Mouse (Mus musculus) cerebellum, adult (tissue): ENCODE measurements around the gene Car6.

Experiments used
- ATAC-seq: cut with Nextera tagmentation; 2 replicates; pipeline ENCODE4 v1.9.2; 2017; ENCODE audit warnings: mild to moderate bottlenecking, moderate library complexity, mixed read lengths; ENCODE audit not compliant: insufficient number of reproducible peaks, low FRiP score, low TSS enrichment

Gene Car6

DNA sequence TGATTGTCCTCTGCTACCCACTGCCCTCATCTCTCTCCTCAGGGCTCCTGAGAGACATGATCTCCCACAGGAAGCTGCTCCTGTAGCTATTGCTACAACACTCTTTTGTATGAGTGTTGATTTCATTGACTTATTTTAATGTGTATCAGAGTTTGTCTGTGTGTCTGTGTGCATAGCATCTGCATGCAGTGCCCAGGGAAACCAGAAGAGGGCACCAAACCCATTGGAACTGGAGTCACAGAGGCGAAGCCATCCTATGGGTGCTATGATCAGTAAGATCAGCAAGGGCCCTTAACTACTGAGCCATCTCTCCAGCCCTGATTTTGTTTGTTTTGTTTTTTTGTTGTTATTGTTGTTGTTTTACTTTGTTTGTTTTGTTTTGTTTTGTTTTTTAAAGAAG is 7.2 kb downstream of the Car6 start:
- ATAC-seq: no peak

DNA sequence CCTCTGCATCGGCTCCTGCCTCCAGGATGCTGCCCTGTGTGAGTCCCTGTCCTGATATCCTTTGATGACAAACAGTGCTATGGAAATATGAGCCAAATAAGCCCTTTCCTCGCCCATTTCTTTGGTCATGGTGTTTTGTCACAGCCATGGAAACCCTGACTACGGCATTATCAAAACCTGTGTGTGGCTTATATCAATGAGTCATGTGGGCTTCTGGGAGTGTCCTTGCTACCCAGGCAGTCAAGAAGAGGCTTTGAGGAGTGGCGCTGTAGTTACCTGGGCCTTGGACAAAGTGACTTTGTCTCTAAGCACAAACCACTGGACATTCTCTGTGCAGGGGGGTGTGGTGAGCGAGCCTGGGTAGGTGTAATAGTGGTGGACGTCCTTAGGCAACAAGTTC is 8.9 kb downstream of the Car6 start:
- no peak for ATAC-seq

DNA sequence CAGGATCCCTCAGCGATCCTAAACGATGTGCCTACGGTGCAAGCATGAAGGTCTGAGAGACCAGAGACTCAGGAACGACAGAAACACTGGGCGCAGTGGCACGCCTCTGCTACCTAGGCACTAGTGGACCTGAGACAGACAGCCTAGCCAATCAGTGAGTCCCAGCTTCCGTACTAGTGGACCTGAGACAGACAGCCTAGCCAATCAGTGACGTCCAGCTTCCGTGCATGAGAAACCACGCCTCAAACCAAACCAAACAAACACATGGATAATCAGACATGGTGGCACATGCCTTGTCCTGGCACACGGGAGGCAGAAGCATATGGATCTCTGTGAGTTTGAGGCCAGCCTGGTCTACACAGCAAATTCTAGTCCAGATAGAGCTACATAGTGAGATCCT is 12.9 kb downstream of the Car6 start:
- no peak for ATAC-seq

DNA sequence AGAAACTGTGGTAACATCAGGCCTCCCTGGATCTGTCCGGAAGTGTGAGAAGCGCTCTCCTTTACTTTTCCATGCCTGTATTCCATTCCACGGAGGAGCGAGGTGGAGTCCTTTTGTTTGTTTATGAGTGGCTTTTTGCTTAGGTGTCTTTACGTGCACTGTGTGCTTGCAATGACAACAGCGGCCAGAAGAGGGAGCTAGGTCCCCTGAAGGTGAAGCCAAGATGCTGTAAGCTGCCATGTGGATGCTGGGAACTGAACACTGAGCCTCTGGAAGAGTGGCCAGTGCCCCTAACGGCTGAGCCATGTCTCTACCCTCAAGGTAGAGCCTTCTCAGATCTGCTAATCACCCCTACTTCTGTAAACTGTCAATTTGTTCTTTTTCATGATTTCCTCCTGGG is 19.8 kb downstream of the Car6 start:
- ATAC-seq: no peak

DNA sequence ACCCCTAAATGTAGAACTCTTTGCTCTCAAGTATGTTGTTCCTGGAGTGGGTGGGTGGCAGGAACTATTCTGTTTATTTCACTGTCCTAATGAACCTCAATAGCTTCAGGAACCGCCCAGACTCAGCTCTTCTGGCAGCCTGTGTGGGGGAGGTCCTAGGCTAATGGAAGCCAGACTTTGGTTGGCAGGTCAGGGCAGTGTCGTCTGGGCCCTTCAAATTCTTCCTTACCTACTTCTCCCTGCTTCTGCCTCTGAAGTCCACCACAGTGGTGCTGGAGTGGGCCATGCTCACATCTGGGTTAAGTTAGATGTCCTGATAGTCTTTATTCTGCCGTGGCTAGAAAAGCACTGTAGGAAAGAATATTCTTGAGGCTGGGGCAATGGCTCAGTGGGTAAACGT is 23.0 kb downstream of the Car6 start:
- no peak for ATAC-seq

DNA sequence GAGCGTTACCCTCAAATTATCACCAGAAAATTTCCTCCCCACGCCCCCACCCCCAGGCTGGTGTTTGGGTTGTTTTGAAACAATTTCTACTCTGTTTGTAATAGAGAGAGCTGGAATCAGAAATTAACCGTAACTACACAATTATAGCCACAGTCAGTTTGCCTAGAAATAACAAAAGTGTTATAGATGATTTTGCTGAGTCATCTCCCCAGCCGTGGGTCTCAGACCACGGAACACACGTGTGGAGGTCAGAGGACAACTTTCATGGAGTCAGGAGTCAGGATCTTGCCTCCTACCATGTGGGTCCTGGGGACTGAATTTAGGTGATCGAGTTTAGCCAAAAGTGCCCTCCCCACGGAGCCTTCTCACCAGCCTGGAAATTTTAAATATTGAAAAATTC is 24.0 kb downstream of the Car6 start:
- ATAC-seq: no peak

DNA sequence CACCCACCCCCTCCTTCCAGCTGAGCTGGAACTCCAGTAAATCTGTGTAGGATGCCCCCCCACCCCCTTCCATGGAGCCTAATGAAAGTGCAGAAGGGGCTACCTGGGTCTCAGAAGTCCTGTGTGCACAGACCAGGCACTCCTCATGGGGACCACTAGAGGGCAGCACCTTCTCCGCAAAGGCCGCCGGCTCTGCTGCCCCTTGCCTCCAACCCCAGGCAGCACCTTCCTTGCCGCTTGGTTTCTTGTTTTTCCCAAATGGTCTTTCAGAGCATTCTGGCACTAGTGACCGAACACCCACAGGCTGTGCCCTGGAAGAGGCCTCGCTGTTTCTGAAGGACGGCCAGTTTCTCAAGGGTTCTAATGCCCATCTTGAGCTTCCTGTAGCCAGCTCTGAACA is 24.6 kb downstream of the Car6 start:
- ATAC-seq: peak; percentile 26; the same call in 1 of the 2 replicates

DNA sequence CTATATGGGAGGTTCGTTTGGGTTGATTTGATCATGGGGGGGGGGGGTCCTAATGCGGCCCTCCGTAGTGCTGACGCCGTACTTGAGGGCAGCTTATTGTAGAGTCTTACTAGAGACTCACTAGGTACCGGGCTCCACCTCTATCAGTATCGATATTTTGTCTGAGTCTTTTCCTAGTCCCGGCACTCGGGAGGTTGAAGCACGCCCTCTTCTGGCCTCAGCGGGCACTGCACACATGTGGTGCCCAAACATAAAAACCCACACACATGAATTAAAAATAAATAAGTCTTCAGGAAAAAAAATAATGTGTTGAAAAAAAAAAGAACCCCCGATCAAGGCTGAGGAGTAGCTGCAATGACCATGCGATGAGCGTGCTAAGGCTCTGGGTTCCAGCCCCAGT is 27.1 kb downstream of the Car6 start:
- no peak for ATAC-seq

DNA sequence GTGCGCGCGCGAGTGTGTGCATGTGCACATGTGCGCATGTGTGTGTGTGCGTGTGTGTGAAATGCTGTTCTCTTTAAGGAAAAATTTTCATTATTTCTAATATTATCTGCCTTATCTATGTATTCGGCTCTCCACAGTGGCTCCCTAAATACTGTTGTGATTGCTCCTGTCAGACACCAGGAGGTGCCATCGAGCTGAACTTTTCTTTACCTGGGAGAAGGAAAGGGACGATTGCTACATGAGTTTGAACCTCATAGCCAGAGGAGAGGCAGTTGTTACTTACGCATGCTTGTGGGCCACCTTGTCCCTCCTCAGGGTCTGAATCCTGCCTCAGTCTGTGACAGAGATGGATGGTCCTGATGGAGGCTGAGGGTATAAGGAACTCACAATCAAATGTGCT is 27.9 kb downstream of the Car6 start:
- no peak for ATAC-seq

DNA sequence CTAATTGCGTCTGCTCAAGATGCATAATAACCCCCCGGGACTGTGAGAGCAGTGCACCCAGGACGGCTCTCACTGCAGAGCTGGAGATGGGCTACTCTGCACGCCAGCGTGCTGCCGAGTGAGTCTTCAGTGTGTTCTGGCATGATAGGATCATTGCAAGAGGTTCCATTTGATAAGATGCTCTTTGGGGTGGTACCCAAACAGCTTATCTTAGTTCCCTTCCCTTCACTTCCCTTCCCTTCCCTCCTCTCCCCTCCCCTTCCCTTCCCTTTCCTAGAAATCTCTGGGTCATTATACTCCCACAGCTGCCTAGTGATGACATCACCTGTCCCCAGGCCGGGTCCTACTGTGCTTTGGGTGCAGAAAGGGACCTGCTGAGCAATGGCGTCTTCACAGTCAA is 29.0 kb downstream of the Car6 start:
- no peak for ATAC-seq

DNA sequence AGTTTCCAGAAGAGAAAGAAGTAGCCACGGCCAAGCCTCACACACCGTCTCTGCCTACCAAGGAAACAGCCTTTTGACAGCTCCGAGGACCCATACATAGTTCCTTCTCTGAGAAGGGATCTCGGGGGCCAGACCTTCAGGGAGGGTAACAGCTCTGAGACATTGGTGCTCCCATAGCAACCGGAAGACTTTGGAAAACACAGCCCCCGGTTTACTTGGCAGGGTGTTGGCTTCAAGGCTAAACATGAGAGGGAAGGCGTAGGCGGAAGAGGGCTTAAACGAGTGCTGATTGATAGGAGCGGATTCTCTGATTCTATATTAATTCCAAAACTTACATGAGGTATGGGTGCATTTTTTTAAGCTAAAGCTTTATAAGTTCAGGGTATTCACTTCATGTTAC is 32.7 kb downstream of the Car6 start:
- ATAC-seq: no peak

DNA sequence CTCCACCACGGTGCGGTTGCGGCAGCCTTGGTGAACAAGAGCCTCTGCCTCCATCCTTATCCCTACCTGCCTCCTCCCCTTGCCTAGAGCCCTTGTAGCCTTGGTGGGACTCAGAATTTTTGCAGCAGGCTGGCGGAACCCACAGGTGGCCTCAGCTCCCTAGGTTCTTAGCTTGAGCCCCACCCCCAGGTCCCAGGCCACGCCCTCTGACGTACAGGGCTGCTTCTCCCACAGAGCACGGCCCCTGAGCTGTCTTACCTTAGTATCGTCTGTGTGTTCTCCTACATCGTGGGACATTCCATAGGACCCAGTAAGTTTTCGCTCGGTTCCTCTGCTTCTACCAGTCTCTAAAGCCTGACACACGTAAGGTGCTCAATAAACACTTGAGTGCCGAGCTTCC is 36.3 kb downstream of the Car6 start:
- no peak for ATAC-seq

DNA sequence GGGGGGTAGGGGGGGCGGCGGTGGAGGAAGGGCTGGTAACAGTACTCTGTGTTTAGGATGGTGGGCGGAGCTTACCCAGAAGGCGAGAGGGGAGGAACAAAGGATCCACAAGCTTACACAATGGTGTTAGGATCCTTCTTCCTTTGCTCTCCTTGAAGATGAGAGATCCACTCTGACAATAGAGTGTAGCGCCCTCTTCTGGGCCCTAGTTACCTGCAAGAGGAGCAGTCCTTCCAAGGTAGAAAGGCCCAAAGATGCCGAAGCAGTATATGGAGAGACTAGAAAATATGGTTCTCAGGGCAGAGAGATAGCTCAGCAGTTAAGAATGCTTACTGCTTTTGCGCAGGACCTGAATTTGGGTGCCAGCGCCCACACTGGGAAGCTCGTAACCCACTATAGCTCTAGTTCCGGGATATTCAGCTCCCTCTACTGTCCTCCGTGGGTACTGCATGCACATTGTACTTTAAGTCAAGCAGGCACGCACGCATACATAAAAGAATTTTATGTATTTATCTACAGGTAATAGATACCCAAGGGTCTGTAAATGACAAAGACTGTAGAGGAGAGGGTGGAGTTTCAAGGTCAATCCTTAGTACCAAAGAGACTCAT is 38.5 kb downstream of the Car6 start:
- no peak for ATAC-seq

DNA sequence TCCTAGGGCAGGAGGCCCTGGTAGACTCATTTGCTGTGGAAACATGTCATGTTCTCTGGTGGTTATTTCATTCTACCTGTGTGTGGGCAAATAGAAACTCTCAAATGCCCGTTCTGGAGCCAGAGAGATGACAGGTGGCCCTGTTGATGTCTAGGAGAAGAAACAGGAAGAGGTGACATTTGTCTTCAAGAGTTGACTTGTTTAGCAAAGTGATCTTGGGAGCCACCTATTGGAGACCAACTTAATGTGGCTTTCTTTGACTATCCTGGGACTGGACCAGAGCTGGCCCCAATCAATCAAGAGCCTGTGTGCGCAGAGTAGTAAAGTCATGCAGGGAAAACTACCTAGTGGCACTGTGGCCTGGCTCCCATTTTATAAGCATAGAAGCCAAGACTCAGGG is 41.7 kb downstream of the Car6 start:
- no peak for ATAC-seq

DNA sequence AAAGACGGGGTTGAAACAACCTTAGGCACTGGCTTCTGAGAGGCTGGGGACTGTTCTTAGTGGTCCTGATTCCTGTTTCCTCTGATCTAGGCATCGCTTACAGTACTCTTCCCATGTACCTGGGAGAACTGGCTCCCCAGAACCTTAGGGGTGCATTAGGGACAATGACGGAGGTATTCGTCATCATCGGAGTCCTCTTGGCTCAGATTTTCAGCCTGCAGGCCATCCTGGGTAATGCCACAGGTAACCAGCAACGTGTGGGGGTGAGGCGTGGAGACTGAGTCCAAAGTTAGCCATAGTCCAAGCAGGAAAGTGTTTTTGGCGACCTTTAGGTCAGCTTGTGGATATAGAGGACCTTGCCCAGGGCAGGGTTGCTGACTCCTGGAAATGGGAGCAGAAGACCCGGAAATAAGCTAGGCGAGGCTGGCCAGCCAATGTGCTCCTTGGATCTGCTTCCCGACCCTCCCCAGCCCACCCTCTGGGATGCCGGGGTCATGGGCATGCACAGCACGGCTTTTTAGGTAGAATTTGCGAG is 43.7 kb downstream of the Car6 start:
- ATAC-seq: no peak

DNA sequence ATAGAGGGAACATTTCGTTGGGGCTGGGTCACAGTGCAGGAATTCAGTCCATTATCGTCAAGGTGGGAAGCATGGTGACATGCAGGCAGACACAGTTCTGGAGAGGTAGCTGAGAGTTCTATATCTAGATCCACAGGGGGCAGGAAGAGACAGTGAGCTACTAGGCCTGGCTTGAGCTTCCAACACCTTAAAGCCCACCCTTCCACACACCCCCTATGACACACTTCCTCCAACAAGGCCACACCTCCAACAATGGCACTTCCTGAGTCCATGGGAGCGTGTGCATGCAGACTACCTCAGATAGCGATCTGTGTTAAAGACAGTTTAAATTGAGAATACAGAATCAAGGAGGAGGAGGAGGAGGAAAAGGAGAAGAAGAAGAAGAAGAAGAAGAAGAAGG is 45.4 kb downstream of the Car6 start:
- no peak for ATAC-seq

DNA sequence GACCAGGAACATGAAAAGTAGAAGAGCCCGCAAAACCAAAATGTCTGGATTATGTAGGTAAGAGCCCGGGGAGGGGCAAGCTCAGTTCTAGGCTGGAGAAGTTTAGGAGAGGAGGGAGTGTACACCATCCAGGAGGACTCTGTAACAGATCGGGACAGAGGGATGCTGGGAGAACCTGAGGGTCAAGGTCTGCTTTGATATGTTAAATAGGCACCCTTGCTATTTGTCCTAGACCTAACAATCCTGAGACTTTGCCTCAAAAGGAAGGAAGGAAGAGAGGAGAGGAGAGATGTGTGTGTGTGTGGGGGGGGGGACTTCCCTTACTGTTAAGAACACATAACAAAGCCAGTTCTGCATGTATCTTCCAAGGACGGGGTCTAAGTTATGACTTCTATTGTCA is 45.8 kb downstream of the Car6 start:
- ATAC-seq: no peak

DNA sequence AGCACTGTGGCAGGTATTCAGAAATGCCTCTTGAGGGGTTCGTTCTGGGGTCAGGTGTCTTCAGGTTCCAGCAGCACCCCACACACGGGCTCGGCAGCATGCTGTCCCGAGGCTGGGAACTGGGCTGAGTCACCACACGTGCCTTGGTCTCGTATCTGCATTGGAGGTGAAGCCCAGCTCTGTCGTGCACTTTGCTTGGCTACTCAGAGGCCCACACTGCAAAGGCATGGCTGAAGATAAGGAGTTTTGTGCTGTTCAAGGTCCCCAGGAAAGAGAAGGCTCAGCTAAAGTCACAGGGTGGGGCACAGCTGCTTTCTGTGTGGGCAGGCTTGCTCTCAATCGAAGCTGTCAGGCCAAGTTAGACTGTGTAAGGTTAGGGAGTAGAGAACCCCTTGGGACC is 48.6 kb downstream of the Car6 start:
- ATAC-seq: no peak

DNA sequence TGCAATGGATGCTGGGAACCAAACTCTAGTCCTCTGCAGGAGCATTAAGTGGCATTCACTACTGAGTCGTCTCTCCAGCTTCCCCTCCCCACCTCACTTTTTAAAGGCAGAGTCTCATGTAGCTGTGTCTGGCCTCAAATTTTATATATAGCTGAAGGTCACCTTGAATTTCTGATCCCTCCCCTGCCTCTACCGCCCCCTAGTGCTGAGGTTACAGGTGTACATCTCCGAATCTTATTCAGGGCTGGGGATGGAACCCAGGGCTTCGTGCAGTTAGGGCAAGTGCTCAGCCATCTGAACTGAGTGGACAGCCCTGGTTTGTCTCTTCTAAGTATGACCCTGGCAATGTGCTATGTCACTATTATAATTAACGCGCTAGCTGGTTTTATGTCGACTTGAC is 50.1 kb downstream of the Car6 start:
- ATAC-seq: no peak

DNA sequence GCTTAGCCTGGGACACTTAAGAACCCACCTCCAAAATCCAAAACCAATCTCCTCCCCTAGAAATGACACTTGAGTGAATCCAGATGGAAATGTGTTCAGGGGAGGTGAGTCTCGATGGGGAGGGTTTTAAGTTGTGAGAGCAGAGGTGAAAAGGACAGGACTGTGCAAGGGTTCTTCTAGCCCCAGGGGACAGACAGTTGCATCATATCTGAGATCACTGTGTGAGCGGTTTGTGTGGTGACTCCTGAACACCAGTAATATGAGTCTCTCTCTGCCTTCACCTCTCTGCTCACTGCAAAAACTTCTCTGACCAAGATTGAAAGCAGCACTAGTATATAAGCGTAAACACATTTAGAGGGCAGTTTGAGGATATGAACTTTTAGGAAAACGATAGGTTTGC is 54.8 kb downstream of the Car6 start:
- ATAC-seq: no peak

DNA sequence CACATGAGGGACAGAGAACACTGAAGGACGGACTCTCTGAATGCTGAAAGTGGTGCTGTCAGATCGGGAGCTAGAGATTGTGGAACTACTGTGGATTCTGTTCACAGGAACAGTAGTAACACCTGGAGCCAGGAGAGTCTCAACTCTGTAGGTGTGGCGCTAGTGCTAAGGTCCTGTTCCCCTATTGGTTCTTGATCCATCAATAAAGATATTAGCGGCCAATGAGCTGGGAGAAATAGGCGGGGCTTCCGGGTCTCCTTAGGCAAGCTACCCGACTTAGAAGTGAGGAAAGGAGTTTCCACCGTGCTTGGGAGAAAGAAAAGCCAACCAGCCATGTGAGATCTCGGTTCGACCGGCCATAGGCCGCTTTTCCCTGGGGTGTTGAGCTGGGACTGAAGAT is 56.9 kb downstream of the Car6 start:
- no peak for ATAC-seq

DNA sequence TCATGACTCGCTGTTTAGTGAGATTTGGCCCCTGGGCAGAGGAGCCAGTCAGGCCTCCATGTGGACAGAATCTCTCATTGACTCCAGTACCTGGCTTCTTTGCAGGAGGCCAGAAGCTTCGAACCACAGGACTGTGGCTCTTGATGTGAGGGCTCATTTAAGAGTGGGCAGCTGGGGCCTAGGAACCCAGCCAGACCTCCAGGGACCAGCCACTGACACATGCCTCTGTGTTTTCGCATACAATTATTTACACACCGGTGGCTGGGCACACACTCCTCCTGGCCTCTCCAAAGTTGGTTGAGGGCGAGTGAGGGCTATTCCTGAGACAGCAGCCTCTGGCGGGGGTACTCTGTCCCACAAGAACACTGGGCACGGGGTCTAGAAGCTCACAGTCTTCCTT is 60.8 kb downstream of the Car6 start:
- ATAC-seq: no peak

DNA sequence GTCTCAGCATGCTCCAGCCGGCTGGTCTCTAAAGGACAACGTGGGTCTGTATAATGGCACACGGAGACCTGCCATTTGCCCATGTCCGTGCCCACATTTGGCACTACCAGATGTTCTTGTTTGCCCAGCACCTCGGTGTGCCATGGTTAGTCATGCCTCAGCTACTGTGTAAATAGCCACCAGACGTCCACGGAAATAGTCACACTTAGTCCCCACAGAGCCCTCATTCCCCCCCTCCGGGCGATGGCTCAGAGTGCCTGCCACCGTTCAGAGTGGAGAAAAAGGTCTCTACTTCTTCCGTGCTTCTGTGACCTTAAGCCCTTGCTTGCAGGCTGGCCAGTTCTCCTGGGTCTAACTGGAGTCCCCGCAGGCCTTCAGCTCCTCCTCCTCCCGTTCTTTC is 62.0 kb downstream of the Car6 start:
- ATAC-seq: no peak
